Mouse (Mus musculus) CH12F3 (cell line): ENCODE data around the gene 2010300C02Rik.

ENCODE experiments used
- in situ Hi-C: fragments of 300-500 bp; cut with MboI; formaldehyde crosslinking; loops from 2 replicates; pipeline ENCODE4 v1.14.3; 2020; ENCODE audit warnings: low sequenced_read_pairs

2010300C02Rik gene

GRCm38 (mm10) chr1:37711596-37712356 lies 8.1 kb downstream of the 2010300C02Rik start:
- in situ Hi-C loops: no loop called here

GRCm38 (mm10) chr1:37711082-37711481 lies 8.8 kb downstream of the 2010300C02Rik start:
- in situ Hi-C loops: no loop called here

DNA sequence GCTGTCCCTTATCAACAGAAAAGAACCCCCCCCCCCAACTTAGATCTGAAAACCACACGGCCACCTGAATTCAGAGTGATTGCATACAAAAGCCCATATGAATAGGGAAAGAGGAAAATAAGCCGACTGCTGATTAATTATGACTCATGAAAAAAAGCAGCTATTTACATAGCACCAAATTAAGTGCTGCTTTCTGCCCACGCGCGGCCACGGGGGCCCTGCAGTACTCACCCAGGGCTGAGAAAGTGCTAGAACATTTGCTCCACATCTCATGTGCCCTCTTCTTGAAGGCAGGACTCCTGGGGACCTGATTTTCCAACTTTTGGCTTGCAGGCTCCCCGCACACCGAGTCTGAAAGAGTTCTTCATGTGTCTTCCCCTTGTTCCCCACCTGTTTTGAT lies 10.1 kb downstream of the 2010300C02Rik start:
- in situ Hi-C loops: no loop called here

- in situ Hi-C loops: no loop called here
These were observed 11.5 kb downstream of the 2010300C02Rik start for GRCm38 (mm10) chr1:37708270-37708955.

DNA sequence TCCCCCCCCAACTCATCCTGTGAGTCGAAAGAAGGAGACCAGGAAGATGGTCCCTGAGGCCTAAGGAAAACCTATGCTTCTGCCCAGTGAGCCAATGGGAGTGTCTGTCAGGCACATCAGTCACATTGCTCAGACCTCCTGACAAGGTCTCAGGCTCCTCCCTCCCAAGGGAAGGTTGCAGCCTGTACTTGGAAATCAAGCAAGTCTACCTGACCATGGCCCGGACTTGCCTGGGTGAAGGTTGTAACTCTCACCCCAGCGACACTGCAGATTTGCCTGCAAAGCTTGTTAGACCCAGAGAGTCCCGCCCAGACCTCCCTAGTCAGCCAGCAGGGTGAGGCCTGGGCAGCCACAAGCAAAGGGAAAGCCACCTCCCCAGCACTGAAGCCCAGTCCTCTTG lies 17.6 kb downstream of the 2010300C02Rik start:
- in situ Hi-C loops: no loop called here

DNA sequence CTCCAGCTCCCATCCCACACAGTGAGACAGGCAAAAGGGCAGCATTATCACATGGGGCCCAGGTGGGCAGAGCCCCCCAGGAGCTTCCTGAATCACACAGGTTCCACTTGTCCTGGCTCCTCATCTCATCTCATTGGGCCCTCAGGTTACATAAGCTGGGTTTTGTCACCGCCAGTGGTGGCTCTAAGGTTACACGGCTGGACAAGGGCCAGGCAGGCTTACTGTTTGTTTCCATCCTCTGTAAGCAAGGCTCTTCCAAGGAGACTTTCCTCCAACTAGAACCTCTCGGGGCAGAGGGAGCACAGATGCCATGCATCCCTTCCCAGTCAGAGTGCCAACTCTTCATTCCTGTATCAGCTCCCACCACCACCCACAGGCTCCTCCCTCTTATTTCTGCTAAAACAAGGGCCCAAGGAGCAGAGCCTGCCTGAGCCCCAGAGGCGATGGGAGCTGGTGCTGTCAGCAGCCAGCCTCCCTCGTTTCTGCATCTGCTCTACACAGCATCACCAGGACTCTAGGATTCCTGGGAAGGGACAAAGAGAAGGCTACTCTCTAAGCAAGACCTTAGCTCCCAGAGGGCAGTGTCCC lies 20.9 kb downstream of the 2010300C02Rik start:
- in situ Hi-C loops: loop anchor here (25.0 kb wide), 1 partner anchor 163 kb away; the partner anchor contains the start of genes Lipt1 and Tsga10

- in situ Hi-C loops: loop anchor here (25.0 kb wide), 1 partner anchor 164 kb away; the partner anchor contains the start of genes Lipt1 and Tsga10
These were observed 21.6 kb downstream of the 2010300C02Rik start for GRCm38 (mm10) chr1:37698186-37698839.

- in situ Hi-C loops: loop anchor here (25.0 kb wide), 1 partner anchor 165 kb away; the partner anchor contains the start of genes Lipt1 and Tsga10
These were observed 23.0 kb downstream of the 2010300C02Rik start for GRCm38 (mm10) chr1:37696918-37697317.

GRCm38 (mm10) chr1:37695732-37696131 lies 24.2 kb downstream of the 2010300C02Rik start:
- in situ Hi-C loops: loop anchor here (25.0 kb wide), 1 partner anchor 167 kb away; the partner anchor contains the start of genes Lipt1 and Tsga10

GRCm38 (mm10) chr1:37694417-37694816 lies 25.5 kb downstream of the 2010300C02Rik start:
- in situ Hi-C loops: loop anchor here (25.0 kb wide), 1 partner anchor 168 kb away; the partner anchor contains the start of genes Lipt1 and Tsga10

DNA sequence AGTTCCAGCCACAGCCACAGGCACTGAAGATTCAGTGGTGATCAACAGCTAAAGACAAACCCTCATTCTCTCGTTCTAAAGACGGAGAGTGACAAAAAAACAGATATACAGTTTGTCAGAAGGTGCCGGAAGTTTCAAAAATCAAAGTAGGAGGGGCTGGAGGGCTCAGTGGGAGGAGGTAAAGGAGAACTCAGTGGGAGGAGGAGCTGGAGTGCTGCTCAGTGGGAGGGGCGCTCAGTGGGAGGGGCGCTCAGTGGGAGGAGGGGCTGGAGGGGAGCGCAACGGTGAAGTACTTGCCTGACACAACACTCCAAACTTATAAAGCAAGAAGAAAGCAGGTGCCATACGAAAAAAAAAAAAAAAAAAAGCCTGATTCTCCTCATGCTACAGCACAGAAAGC lies 28.7 kb downstream of the 2010300C02Rik start:
- in situ Hi-C loops: loop anchor here (25.0 kb wide), 1 partner anchor 171 kb away; the partner anchor contains the start of genes Lipt1 and Tsga10

- in situ Hi-C loops: loop anchor here (25.0 kb wide), 1 partner anchor 172 kb away; the partner anchor contains the start of genes Lipt1 and Tsga10
These were observed 29.2 kb downstream of the 2010300C02Rik start for GRCm38 (mm10) chr1:37690665-37691064.

DNA sequence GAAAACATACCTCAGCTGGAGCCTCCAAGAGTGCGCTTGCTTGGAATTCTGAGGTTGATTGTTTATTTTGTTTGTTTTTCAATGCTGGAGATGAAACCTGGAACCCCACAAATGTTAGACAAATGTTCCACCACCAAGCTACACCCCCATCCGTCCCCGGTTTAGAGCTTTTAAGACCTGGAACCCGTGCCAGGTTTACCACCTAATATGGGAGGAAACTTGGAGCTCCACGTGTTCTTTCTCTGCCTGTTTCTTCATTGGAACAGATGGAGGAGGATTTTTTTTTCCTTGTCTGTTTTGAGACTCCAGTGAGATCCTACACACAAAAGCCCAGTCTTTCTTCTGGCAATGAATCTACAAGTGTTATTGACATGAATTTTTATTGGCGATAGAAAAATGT lies 30.2 kb downstream of the 2010300C02Rik start:
- in situ Hi-C loops: loop anchor here (25.0 kb wide), 1 partner anchor 173 kb away; the partner anchor contains the start of genes Lipt1 and Tsga10

DNA sequence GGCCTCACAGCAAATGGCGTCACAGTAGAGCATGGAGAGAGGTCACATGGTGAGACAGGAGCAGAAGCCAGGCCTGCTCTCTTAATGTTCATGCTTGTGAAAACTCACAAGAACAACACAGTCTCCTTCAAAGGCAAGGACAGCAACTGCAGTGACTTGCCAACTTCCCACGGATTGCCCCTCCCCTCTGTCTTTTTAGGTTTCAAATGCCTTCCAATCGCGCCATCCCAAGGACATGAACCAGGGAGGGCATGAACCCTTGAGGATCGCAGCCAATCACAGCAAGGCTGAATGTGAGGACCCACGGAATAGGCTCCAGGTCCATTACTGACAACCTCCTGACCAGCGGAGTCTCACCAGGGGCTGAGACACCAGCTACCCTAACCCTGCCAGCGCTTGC lies 31.5 kb downstream of the 2010300C02Rik start:
- in situ Hi-C loops: loop anchor here (25.0 kb wide), 1 partner anchor 174 kb away; the partner anchor contains the start of genes Lipt1 and Tsga10

DNA sequence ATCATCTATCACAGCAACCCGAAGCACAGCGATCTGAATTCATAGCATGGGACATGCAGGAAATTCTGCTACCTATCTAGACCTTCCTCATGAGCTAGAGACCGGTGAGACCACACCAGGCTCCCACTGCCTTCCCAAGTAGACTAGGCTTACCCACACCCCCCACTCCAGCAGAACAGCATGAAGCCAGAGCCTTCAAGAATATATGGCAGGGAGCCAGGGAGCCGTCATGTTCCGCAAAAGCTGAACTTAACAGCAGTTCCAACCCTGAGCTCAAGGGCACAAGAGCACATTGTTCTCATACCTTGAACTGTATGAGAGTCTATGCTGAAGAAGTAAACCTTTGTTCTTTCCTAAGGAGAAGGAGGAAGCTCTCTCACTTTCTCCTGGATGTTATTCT lies 32.4 kb downstream of the 2010300C02Rik start:
- in situ Hi-C loops: loop anchor here (25.0 kb wide), 1 partner anchor 175 kb away; the partner anchor contains the start of genes Lipt1 and Tsga10

- in situ Hi-C loops: loop anchor here (25.0 kb wide), 1 partner anchor 175 kb away; the partner anchor contains the start of genes Lipt1 and Tsga10
These were observed 32.9 kb downstream of the 2010300C02Rik start for GRCm38 (mm10) chr1:37686953-37687441.

- in situ Hi-C loops: loop anchor here (25.0 kb wide), 1 partner anchor 184 kb away; the partner anchor contains the start of genes Lipt1 and Tsga10
These were observed 41.4 kb downstream of the 2010300C02Rik start for GRCm38 (mm10) chr1:37678327-37679123.

GRCm38 (mm10) chr1:37676967-37677512 lies 42.8 kb downstream of the 2010300C02Rik start:
- in situ Hi-C loops: loop anchor here (25.0 kb wide), 1 partner anchor 185 kb away; the partner anchor contains the start of genes Lipt1 and Tsga10

- in situ Hi-C loops: loop anchor here (25.0 kb wide), 1 partner anchor 187 kb away; the partner anchor contains the start of genes Lipt1 and Tsga10
These were observed 44.4 kb downstream of the 2010300C02Rik start for GRCm38 (mm10) chr1:37675444-37675843.
